Mouse (Mus musculus): ENCODE data around the gene Tmem215.

- TF ChIP-seq CTCF (IDR thresholded peaks at IDR 0.05) (no peak), EP300 (IDR thresholded peaks at IDR 0.05) (no peak)
These were observed 19.8 kb downstream of the Tmem215 start for GRCm38 (mm10) chr4:40491731-40492130.

Data from lung, postnatal 0 days (tissue).